Mouse (Mus musculus) macrophage (primary cell): ENCODE data around the gene F13b. TPM values are rescaled to one million over a fixed set of nuclear protein-coding genes. Genes with fewer than 3 reads are reported as not detected.

Experiments
- H3K27ac ChIP-seq: fragments of 350-480 bp; formaldehyde crosslinking; 2 replicates; pipeline ENCODE4 v1.9.0; 2021
- H3K36me3 ChIP-seq: fragments of 350-480 bp; formaldehyde crosslinking; 2 replicates; pipeline ENCODE4 v1.9.0; 2021; ENCODE audit errors: inconsistent target
- H3K4me3 ChIP-seq: fragments of 350-480 bp; formaldehyde crosslinking; 2 replicates; pipeline ENCODE4 v1.9.0; 2021; ENCODE audit errors: inconsistent target
- H3K79me2 ChIP-seq: fragments of 350-480 bp; formaldehyde crosslinking; 2 replicates; pipeline ENCODE4 v1.9.0; 2021; ENCODE audit errors: inconsistent target
- WGBS: methylation state at CpG from one replicate; pipeline ENCODE4 v1.1.7; 2026; ENCODE audit warnings: inconsistent platforms; ENCODE audit not compliant: missing documents; 5-methylcytosine and 5-hydroxymethylcytosine counted together
- polyA plus RNA-seq: library from polyadenylated mRNA; stranded (reverse); fragments of 250-400 nt; gene quantifications from 3 replicates; pipeline ENCODE4 v1.2.4, GENCODE M21; 2018; ENCODE audit warnings: inconsistent platforms
- total RNA-seq, 78 experiments: library from RNA; depleted of rRNA; stranded (reverse); fragments of 250-400 nt; gene quantifications; 1 replicate in 9 of 78; 2 replicates in 24 of 78; 3 replicates in 43 of 78; 4 replicates in 2 of 78; pipeline ENCODE4 v1.2.4; 2018; ENCODE audit warnings: inconsistent platforms in 56 of 78

Gene F13b
- total RNA-seq (2018; cell fraction: chromatin; rRNA removed): not detected
- total RNA-seq (2018; cell fraction: cytosol; rRNA removed): not detected
- not detected for total RNA-seq (2018; cell fraction: nucleus; rRNA removed)
- not detected in 3 replicates for polyA plus RNA-seq

DNA sequence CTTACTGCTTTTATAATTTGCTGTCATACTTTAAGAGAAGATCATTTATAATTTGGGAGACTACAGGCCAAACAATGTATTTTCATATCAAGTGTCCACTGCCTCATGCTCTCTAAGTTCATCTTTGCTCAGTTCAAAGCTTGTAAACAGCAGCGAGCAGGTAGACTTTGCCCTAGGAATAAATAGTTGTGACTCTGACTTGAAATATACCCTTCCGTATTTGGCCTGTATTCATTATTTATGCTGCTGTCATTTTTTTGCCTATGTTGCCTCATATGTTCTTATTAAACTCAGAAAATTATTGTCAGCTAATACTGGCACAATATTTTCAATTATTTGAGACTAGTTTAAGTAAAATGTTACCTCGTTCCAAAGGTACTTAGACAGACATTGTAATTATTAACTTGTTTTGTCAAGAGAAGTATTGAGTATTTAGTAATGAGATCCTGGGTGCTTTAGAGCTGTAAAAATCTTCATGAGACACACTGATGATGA, at the start of gene F13b:
F13b (plus strand) TSS at position 445 of the 495 bp plus-strand sequence.
- no peaks in the 10 kb centered on the region for H3K79me2 ChIP-seq
- H3K27ac ChIP-seq: no peak within 1 kb of the TSS
- H3K4me3 ChIP-seq: no peak within 1 kb of the TSS
- WGBS: 85% methylated on average over 3 of the region's 3 CpGs
- H3K36me3 ChIP-seq: no peaks in the 10 kb centered on the region

DNA sequence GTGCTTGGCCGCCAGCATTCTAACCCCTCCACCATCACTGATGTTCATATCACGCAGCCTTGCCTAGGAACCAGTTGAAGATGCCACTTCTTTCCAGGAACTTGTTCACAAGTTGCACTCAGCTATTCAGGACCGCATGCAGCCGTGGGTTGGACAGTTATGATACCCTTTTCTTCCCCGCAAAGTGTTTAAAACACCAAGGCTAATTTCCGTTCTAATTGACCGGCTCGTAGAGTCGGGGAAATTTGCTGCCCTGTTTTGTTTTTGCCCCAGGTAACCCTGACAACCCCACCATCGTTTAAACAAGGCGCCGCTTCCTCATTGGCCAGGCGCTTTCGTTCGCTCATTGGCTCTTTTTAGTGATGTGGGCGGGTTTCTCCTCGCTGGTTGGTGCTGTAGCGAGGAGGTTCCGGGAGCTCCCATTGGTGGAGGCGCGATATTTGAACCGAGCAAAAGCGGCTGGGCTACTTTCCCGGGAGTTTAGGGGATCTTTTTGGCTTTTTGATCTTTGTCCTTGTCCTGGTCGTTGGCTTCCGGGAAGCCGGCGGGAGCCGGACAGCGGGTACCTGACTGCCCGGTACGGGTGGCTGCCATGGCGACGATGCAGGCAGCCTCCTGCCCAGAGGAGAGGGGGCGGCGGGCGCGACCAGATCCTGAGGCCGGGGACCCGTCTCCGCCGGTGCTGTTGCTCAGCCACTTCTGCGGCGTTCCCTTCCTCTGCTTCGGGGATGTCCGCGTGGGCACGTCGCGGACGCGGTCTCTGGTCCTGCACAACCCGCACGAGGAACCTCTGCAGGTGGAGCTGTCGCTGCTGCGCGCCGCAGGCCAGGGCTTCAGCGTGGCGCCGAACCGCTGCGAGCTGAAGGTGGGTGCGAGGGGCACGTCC, 46.9 kb upstream of the F13b start, which contains the start of gene Aspm:
Aspm (plus strand) TSS at position 433 of the 886 bp plus-strand sequence.
- under 1% methylated on average over 65 of the region's 65 CpGs for WGBS
- Histone ChIP-seq H3K27ac (peak within 1 kb of the TSS; percentile 34), H3K79me2 (peaks cover 17% of the 10 kb centered on the region), H3K36me3 (no peaks in the 10 kb centered on the region), H3K4me3 (peak within 1 kb of the TSS; percentile 64)

DNA sequence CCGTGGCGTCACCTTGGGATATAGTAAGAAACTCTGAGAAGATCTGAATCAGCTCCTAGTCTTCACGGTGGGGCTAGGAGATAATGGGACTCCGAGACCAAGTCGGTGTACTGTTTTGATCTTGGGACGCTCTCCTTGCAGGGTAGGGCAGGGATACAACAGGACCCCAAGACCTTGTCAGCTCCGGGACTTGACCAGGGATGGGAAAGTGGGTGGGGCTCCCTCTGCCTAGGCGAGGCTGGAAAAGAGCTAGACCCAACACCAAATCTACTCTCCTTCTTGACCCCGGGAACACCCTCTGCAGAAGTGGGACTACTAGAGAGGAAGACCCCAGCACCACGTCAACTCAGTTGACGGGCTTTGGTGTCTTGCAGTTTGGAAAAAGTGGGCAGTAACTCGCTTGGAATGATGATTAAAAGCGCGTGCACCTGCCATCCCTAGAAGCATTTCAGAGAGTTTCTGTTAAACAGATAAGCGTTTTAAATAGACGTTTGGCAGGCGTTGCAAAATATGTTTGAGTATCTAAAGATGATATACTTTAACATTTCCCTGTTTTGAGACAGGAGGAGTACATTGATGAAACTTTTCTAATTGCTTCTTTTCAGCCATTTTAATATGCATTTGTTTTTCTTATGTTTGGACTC, 46.2 kb upstream of the F13b start:
- Histone ChIP-seq H3K27ac (peak overlapping the region; percentile 29), H3K36me3 (no peaks in the 10 kb centered on the region), H3K79me2 (peaks cover 17% of the 10 kb centered on the region), H3K4me3 (peak overlapping the region; percentile 64)
- WGBS: 6% methylated on average over 17 of the region's 17 CpGs

GRCm38 (mm10) chr1:139460807-139461206, 40.7 kb upstream of the F13b start:
- Histone ChIP-seq H3K36me3 (no peaks in the 10 kb centered on the region), H3K27ac (no peak overlapping the region), H3K4me3 (no peak overlapping the region), H3K79me2 (peaks cover 10% of the 10 kb centered on the region)
- WGBS: 40% methylated on average over 5 of the region's 5 CpGs

GRCm38 (mm10) chr1:139465936-139466335, 35.6 kb upstream of the F13b start:
- no peak overlapping the region for H3K4me3 ChIP-seq
- no peaks in the 10 kb centered on the region for H3K79me2 ChIP-seq
- WGBS: 95% methylated on average over 11 of the region's 11 CpGs
- no peak overlapping the region for H3K27ac ChIP-seq
- no peaks in the 10 kb centered on the region for H3K36me3 ChIP-seq

DNA sequence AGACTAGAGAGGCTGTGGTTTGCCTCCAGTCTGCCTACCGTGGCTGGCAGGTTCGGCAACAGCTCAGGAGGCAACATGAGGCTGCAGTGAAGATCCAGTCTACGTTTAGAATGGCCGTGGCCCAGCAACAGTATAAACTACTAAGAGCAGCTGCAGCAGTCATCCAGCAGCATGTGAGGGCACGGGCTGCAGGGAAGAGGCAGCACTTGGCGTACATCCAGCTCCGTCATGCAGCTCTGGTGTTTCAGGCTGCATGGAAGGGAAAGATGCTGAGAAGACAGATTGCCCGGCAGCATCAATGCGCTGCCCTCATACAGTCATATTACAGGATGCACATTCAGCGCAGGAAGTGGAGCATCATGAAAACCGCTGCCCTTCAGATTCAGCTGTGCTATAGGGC, 22.6 kb upstream of the F13b start:
- Histone ChIP-seq H3K36me3 (peaks cover 5% of the 10 kb centered on the region; the same call in 1 of the 2 replicates), H3K4me3 (no peak overlapping the region), H3K79me2 (no peaks in the 10 kb centered on the region), H3K27ac (no peak overlapping the region)
- 95% methylated on average over 11 of the region's 11 CpGs for WGBS

DNA sequence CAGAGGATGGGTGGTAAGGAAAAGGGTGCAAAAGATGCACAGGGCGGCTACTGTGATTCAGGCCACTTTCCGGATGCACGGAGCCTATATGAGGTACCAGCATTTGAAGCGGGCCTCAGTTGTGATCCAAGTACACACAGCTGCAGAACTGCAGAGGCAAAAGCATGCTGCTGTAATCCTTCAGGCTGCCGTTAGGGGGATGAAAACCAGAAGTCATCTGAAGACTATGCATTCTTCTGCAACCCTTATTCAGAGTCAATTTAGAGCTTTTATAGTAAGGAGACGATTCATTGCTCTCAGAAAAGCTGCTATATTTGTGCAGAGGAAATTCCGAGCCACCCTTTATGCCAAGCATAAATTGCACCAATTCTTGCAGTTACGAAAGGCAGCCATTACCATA, 21.3 kb upstream of the F13b start:
- H3K79me2 ChIP-seq: no peaks in the 10 kb centered on the region
- H3K27ac ChIP-seq: no peak overlapping the region
- peaks cover 5% of the 10 kb centered on the region; the same call in 1 of the 2 replicates for H3K36me3 ChIP-seq
- WGBS: 96% methylated on average over 8 of the region's 8 CpGs
- H3K4me3 ChIP-seq: no peak overlapping the region

DNA sequence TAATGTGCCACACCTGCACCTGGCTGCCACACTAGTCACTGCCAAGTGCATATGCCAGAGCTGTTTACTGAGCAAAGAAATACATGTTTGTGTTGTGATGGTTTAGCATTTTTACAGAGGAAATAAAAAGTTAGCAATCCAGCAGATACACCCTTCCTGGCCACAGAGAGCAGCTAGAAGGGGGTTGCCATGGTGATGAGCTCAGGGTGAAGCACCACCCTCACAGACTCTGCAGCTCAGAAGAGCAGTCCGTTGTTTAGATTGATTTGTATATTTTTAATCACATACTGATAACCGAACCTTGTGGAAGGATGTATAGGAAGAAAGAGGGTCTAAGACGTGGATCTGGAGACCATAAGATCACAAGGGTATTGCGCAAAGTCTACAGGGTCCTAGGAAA, 20.4 kb upstream of the F13b start:
- WGBS: 83% methylated on average over 3 of the region's 4 CpGs
- peaks cover 5% of the 10 kb centered on the region; the same call in 1 of the 2 replicates for H3K36me3 ChIP-seq
- no peak overlapping the region for H3K27ac ChIP-seq
- H3K4me3 ChIP-seq: no peak overlapping the region
- no peaks in the 10 kb centered on the region for H3K79me2 ChIP-seq

GRCm38 (mm10) chr1:139494630-139495029, 6.9 kb upstream of the F13b start:
- WGBS: 92% methylated on average over 3 of the region's 3 CpGs
- H3K79me2 ChIP-seq: no peaks in the 10 kb centered on the region
- H3K4me3 ChIP-seq: no peak overlapping the region
- H3K36me3 ChIP-seq: peaks cover 3% of the 10 kb centered on the region; the same call in 1 of the 2 replicates
- H3K27ac ChIP-seq: no peak overlapping the region

DNA sequence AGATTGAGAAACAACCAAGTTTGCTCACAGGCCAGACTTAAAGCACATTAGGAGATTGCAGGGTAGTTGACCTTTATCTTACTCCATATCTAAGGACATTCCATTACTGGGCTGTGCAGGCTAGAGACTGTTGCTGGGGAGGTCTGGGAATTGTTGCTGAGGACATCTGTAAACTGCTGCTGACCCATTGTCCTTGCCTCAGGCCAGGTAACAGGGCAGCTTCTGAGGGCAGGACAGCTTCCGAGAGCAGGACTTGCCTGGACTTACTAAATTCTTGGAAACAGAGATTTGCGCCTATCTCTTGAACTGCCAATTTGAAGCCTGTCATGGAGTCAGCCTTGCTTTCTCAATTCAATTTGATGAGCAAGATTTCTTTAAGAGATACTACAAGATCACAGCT, 6.1 kb upstream of the F13b start:
- no peaks in the 10 kb centered on the region for H3K79me2 ChIP-seq
- no peaks in the 10 kb centered on the region for H3K36me3 ChIP-seq
- 93% methylated on average over 2 of the region's 2 CpGs for WGBS
- H3K27ac ChIP-seq: no peak overlapping the region
- H3K4me3 ChIP-seq: no peak overlapping the region

DNA sequence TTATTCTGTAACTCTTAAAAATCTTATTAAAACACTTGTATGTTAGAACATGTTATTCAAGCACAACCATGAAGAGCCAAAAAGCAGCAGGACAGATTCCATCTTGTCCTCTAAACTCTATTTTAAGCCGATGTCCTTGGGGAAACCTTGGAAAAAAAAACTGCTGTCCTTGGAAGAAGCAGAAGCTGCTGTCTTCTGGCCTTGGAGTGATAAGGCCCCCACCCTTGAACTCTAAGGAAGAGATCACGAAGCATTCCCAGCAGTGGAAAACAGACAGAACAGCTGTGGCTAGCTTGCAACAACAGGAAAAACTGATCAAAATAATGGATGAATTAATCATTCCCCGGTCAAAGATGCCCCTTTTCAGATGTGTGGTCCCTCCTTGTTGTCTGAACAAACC, 5.3 kb upstream of the F13b start:
- no peak overlapping the region for H3K4me3 ChIP-seq
- 87% methylated on average over 3 of the region's 3 CpGs for WGBS
- H3K36me3 ChIP-seq: no peaks in the 10 kb centered on the region
- H3K79me2 ChIP-seq: no peaks in the 10 kb centered on the region
- H3K27ac ChIP-seq: no peak overlapping the region

- Histone ChIP-seq H3K4me3 (no peak overlapping the region), H3K79me2 (no peaks in the 10 kb centered on the region), H3K36me3 (no peaks in the 10 kb centered on the region), H3K27ac (no peak overlapping the region)
These were observed 1.8 kb upstream of the F13b start for GRCm38 (mm10) chr1:139499751-139500150.

- H3K36me3 ChIP-seq: no peaks in the 10 kb centered on the region
- H3K27ac ChIP-seq: no peak overlapping the region
- H3K4me3 ChIP-seq: no peak overlapping the region
- 96% methylated on average over 12 of the region's 12 CpGs for WGBS
- H3K79me2 ChIP-seq: no peaks in the 10 kb centered on the region
These were observed 13.1 kb downstream of the F13b start for GRCm38 (mm10) chr1:139514556-139514955.

- Histone ChIP-seq H3K4me3 (no peak overlapping the region), H3K79me2 (no peaks in the 10 kb centered on the region), H3K27ac (no peak overlapping the region), H3K36me3 (no peaks in the 10 kb centered on the region)
- WGBS: 100% methylated on average over 1 of the region's 1 CpGs
These were observed 47.0 kb downstream of the F13b start for GRCm38 (mm10) chr1:139548536-139548935.

DNA sequence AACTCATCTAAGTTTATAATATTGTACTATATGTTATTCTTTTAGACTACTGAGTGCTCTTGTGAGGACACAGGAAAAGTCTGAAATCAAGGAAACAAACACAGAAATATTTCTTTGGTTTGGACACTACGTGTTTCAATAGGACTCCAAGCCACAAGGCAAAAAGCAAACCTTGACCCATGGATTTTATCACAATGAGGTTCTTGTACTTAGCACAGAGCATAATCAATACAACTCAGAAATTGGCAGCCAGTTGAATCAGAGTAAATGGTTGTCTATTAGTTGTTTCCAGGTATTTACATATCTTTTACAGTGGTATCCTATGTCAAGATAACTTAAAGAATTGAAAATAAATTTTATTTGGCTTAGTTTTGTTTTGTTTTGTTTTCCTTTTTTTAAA, 49.8 kb downstream of the F13b start:
- WGBS: 73% methylated on average over 1 of the region's 1 CpGs
- no peaks in the 10 kb centered on the region for H3K36me3 ChIP-seq
- no peak overlapping the region for H3K4me3 ChIP-seq
- H3K79me2 ChIP-seq: no peaks in the 10 kb centered on the region
- H3K27ac ChIP-seq: no peak overlapping the region
